Mouse (Mus musculus) CD4-positive helper T cell, adult 2 months (primary cell): Measurements from ENCODE around the gene 4930467E23Rik.
"Not testable (repeated sequence)": the region's sequence is repeated elsewhere in the genome, so short reads cannot be mapped to it uniquely, and the experiment has no call there.

Source experiments
- DNase-seq: peaks from one replicate; pipeline ENCODE4 v3.0.0-alpha.2; 2012; ENCODE audit warnings: low read depth, missing footprints, low spot score

4930467E23Rik gene

DNA sequence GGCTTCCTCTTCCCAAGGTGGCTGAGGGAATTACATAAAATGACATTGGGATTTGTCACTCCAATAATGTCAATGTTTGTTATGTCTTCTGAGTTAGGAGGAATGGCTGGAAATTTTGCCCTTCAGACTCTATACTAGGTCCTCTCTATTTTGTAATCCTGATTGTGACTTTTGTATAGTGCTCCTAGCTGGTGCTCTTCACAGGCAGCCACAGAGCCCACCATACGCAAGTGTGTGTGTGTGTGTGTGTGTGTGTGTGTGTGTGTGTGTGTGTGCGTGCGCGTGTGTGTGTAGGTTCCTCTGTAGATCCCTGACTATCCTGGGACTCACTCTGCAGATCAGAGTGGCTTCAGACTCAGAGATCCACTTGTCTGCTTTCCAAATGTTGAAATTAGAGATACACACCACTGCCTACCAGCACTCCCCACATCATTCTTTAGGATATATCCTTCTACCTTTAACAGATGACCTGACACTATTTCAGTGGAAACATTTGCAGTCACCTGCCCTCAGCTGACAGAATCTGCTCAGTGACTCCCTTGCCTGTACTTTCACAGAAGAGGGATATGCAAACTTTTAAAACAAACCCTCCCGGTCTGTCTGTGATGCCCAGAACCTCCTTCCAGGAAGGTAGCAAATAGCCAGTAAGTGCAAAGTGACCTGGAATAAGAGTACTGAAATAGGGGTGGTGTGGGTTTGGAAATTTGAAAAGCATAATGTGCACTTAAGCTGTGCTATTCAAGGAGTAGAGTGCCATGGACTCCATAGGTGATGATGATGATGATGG lies 52.1 kb downstream of the 4930467E23Rik start:
- DNase-seq: not testable (repeated sequence)

DNA sequence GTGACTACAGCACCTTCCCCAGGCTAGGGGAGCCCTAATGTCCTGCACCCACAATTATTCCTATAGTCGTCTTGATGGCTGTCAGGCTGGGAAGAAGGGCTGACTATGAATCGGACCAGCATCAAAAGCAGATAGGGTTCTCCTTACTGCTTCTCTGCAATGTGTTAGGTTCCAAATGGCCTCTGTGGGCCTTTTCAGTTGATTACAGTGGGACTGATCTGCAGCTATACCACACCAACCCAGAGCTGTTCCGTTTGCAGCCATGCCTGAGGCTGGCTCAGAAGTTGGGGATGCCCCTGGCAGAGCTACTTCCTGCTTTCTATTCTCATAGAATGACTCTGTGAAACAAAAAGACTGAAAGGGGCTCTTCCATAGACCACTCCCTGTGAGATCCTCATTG lies 53.4 kb downstream of the 4930467E23Rik start:
- DNase-seq: not testable (repeated sequence)

DNA sequence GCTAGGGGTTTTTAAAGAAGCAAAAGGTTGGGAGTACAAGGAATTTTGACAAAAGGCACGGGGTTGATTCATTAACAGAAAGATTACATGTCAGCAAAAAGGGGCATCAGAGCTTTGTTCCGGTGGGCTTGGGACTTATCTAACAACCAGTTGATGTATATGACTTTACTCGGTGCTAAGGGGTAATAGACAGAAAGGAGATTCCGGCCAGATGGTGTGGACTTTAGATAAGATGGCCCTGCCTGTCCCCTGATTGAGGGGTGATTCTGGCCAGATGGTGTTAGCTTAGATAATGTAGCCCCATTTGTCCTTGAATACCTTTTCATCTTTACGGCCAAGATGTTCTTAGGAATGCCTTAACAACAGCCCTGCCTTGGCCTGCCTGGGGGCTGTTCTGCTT lies 54.5 kb downstream of the 4930467E23Rik start:
- not testable (repeated sequence) for DNase-seq

DNA sequence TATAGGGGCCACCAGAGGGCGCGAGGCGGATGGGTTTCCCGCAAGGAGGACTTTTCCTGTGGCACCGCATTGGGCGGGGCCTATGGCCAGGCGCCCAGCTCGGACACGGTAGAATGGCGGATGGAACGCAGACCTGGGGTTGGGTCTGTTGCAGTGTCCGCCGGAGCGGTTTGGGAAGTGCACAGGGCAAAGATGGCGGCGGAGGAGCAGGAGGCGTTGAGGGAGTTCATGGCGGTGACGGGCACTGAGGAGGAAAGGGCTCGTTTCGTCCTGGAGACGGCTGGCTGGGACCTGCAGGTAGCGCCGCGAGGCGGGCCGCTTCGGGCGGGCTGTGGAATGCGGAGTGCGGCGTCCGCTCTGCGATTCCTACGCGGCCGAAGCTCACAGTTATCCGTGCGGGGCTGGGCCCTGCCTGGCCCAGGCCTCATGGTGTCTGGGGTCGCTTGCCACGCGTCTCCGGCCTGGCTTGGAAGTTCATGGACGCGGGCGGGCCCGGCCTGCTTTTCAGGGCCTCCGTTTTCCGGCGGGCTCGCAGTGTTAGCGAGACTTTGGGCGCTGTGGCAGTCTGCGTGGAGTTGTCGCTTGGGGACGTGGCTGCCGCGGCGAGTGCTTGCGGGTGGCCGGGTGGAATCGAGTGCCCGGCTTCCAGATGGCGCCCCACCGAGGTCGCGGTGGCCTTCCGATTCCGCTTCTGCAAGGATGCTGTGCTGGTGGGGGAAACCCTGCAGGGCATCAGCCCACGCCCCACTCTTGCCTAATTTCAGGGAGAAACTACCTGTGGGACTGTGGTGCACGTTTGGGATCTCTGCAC lies 55.4 kb downstream of the 4930467E23Rik start:
- peak; percentile 94 for DNase-seq

DNA sequence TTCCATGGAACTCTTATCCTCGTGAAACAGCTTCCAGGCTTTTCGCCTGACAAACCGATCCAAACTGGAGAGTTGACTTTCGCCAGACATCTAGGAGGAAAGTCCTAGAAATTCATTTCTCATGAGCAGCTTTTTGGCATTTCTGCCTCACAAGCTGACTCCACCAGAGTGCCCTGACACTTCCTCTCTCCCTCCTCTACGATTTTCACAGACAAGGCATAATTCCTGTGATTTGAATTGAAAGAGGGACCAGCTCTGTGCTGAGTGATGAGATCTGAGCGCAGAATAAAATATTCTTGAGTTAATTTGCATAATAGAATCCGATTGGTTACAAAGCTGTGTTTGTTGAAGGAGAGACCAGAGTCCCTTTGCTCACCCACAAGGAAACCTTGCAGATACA lies 63.3 kb downstream of the 4930467E23Rik start:
- not testable (repeated sequence) for DNase-seq
